Mouse (Mus musculus): ENCODE results near the gene Gast. TPM values are rescaled to one million over a fixed set of nuclear protein-coding genes. Genes with fewer than 3 reads are reported as not detected.
"Not testable (repeated sequence)": the region's sequence is repeated elsewhere in the genome, so short reads cannot be mapped to it uniquely, and the experiment has no call there.

Gene Gast
- total and polyA plus RNA-seq, 2 experiments from 2014 or later: 2.2 TPM; not detected in 1

- peak within 1 kb of the TSS; percentile 88 for H3K27ac ChIP-seq (ENCODE audit: low read depth, low read length)
- peak within 1 kb of the TSS; percentile 94 for H3K9ac ChIP-seq (replicated peaks; ENCODE audit: low read length, poor library complexity, severe bottlenecking)
- TF ChIP-seq CTCF (IDR thresholded peaks at IDR 0.05): no peak; the same call in 1 of the 2 replicates
- peak within 1 kb of the TSS; percentile 88 for H3K4me2 ChIP-seq (ENCODE audit: low read depth, low read length, poor library complexity, severe bottlenecking)
- no peaks in the 10 kb centered on the region for H3K4me1 ChIP-seq (ENCODE audit: insufficient read depth, low read length)
- H3K27me3 ChIP-seq (ENCODE audit: insufficient read depth, low read length): no peaks in the 10 kb centered on the region
- WGBS: under 1% methylated on average over 48 of the region's 49 CpGs
- H3K9me3 ChIP-seq (ENCODE audit: low read length): no peaks in the 10 kb centered on the region
- H3K36me3 ChIP-seq (ENCODE audit: insufficient read depth, low read length): peaks cover 10% of the 10 kb centered on the region
- H3K4me3 ChIP-seq (ENCODE audit: low read depth, low read length): peak within 1 kb of the TSS; percentile 89
- peak; percentile 74 for ATAC-seq (ENCODE audit: low FRiP score)
- peak; percentile 87 for DNase-seq (ENCODE audit: low spot score)
Observed at GRCm38 (mm10) chr11:100355972-100356818, 22.0 kb downstream of the Gast start, which contains the start of gene Hap1. Hap1 (minus strand) TSS chr11:100356128.

- 15% methylated on average over 9 of the region's 9 CpGs for WGBS
- no peaks in the 10 kb centered on the region for H3K27me3 ChIP-seq (ENCODE audit: insufficient read depth, low read length)
- peak; percentile 38; the same call in 1 of the 2 replicates for ATAC-seq (ENCODE audit: low FRiP score)
- no peaks in the 10 kb centered on the region for H3K9me3 ChIP-seq (ENCODE audit: low read length)
- H3K4me2 ChIP-seq (ENCODE audit: low read depth, low read length, poor library complexity, severe bottlenecking): peak overlapping the region; percentile 88
- peak overlapping the region; percentile 89 for H3K4me3 ChIP-seq (ENCODE audit: low read depth, low read length)
- no peak for TF ChIP-seq CTCF (IDR thresholded peaks at IDR 0.05)
- peak overlapping the region; percentile 94 for H3K9ac ChIP-seq (replicated peaks; ENCODE audit: low read length, poor library complexity, severe bottlenecking)
- peak; percentile 30 for DNase-seq (ENCODE audit: low spot score)
- peaks cover 10% of the 10 kb centered on the region for H3K36me3 ChIP-seq (ENCODE audit: insufficient read depth, low read length)
- H3K27ac ChIP-seq (ENCODE audit: low read depth, low read length): peak overlapping the region; percentile 88
- H3K4me1 ChIP-seq (ENCODE audit: insufficient read depth, low read length): no peaks in the 10 kb centered on the region
Observed at GRCm38 (mm10) chr11:100356819-100357211, 22.6 kb downstream of the Gast start.

GRCm38 (mm10) chr11:100357408-100357807 is 23.2 kb downstream of the Gast start:
- ATAC-seq (ENCODE audit: low FRiP score) (no peak), DNase-seq (ENCODE audit: low spot score) (no peak)
- Histone ChIP-seq H3K4me1 (ENCODE audit: insufficient read depth, low read length) (no peaks in the 10 kb centered on the region), H3K27ac (ENCODE audit: low read depth, low read length) (peak overlapping the region; percentile 88), H3K9ac (replicated peaks; ENCODE audit: low read length, poor library complexity, severe bottlenecking) (no peak overlapping the region), H3K4me2 (ENCODE audit: low read depth, low read length, poor library complexity, severe bottlenecking) (peak overlapping the region; percentile 88; the same call in 1 of the 2 replicates), H3K36me3 (ENCODE audit: insufficient read depth, low read length) (peaks cover 10% of the 10 kb centered on the region), H3K4me3 (ENCODE audit: low read depth, low read length) (no peak overlapping the region), H3K9me3 (ENCODE audit: low read length) (no peaks in the 10 kb centered on the region), H3K27me3 (ENCODE audit: insufficient read depth, low read length) (no peaks in the 10 kb centered on the region)
- 62% methylated on average over 5 of the region's 5 CpGs for WGBS
- TF ChIP-seq CTCF (IDR thresholded peaks at IDR 0.05): peak; percentile 34; the same call in 1 of the 2 replicates

GRCm38 (mm10) chr11:100360175-100360574 is 26.0 kb downstream of the Gast start:
- no peak for TF ChIP-seq CTCF (IDR thresholded peaks at IDR 0.05)
- Histone ChIP-seq H3K4me3 (ENCODE audit: low read depth, low read length) (no peak overlapping the region), H3K27me3 (ENCODE audit: insufficient read depth, low read length) (no peaks in the 10 kb centered on the region), H3K36me3 (ENCODE audit: insufficient read depth, low read length) (no peaks in the 10 kb centered on the region), H3K4me1 (ENCODE audit: insufficient read depth, low read length) (no peaks in the 10 kb centered on the region), H3K9me3 (ENCODE audit: low read length) (no peaks in the 10 kb centered on the region), H3K4me2 (ENCODE audit: low read depth, low read length, poor library complexity, severe bottlenecking) (no peak overlapping the region), H3K27ac (ENCODE audit: low read depth, low read length) (no peak overlapping the region), H3K9ac (replicated peaks; ENCODE audit: low read length, poor library complexity, severe bottlenecking) (no peak overlapping the region)
- DNase-seq (ENCODE audit: low spot score): no peak
- WGBS: 84% methylated on average over 6 of the region's 6 CpGs
- no peak for ATAC-seq (ENCODE audit: low FRiP score)

- WGBS: no CpG with 5 or more reads among the region's 13 CpGs
- not testable (repeated sequence) for H3K27ac ChIP-seq (ENCODE audit: low read depth, low read length); H3K9ac ChIP-seq (replicated peaks; ENCODE audit: low read length, poor library complexity, severe bottlenecking); DNase-seq (ENCODE audit: low spot score); H3K4me3 ChIP-seq (ENCODE audit: low read depth, low read length); H3K4me1 ChIP-seq (ENCODE audit: insufficient read depth, low read length); H3K9me3 ChIP-seq (ENCODE audit: low read length); ATAC-seq (ENCODE audit: low FRiP score); H3K36me3 ChIP-seq (ENCODE audit: insufficient read depth, low read length); H3K27me3 ChIP-seq (ENCODE audit: insufficient read depth, low read length); H3K4me2 ChIP-seq (ENCODE audit: low read depth, low read length, poor library complexity, severe bottlenecking)
Observed at GRCm38 (mm10) chr11:100361059-100361458, 26.9 kb downstream of the Gast start.
